Mouse (Mus musculus): Measurements from ENCODE around the gene Huwe1.

Huwe1 gene

DNA sequence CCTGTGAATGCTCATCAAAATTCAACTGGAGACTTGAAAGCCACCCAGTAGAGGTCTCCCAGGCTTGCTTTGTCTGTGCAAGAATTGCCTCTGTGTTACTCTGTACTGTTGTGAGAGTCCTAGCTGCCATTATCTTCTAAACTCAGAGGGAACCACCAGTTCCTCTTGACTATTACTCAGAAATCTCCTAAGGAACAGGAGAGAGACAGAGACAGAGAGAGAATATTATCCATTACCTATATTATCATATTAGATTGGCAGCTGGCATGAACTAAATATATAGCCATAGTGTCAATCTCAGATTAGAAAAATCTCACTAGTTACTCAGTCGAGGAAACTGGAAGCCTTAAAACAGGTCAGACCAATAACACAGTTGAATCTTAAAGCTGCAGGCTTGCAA, 149.6 kb downstream of the Huwe1 start:
- no peak for DNase-seq (ENCODE audit: extremely low spot score, low read depth, low spot score)

GRCm38 (mm10) chrX:151951181-151951580, 150.6 kb downstream of the Huwe1 start:
- DNase-seq (ENCODE audit: extremely low spot score, low read depth, low spot score) = no peak

Data from hindlimb bud, embryonic 11.5 days (tissue).